Mouse (Mus musculus) cerebellum, adult 11-12 months (tissue): ENCODE results near the gene Exoc3l2.

Source experiments
- DNase-seq: peaks from one replicate; pipeline ENCODE4 v3.0.0; 2022

The Exoc3l2 gene

DNA sequence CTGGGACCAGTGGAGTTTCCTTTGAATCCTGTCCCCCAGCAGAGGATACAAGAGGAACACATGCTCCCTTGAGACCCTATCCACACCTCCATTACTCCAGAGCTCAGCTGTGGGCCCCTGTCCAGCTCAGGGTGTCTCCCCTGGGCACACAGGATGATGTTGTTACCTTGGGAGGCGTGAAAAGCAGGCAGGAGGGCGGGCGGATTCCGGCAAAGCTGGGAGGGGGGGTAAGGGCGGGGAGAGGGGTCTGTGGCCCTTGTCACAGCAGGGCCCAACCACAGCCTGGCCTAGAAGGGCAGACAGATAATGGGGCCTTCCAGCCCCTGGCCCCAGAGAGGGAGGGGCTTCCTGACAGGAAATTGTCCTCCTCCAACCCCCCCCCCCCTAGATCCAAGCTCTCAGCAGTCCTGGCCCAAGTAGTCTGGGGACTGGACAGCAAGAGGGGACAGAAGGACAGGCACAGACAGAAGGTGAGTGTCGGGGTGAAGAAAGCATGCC lies at the start of gene Exoc3l2:
Exoc3l2 (plus strand) TSS at position 448 of the 498 bp plus-strand sequence.
- no peak for DNase-seq

DNA sequence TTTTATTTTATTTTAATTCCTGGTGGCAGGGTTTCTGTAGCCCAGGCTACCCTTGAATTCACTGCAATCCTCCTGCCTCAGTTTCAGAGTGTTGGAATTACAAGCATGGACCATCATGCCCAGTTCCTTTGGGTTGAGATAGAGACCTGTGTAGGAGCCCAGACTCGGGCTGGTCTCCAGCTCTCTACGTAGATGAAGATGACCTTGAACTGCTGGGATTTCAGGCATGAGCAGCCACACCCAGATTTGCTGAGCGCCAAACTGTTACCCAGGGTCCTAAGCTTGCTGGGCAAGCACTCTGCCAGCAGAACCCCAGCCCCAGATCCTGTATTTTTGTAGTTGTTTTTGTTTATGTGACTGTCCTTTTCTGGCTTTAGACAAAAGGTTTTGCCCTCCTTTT lies 49.6 kb upstream of the Exoc3l2 start:
- no peak for DNase-seq

DNA sequence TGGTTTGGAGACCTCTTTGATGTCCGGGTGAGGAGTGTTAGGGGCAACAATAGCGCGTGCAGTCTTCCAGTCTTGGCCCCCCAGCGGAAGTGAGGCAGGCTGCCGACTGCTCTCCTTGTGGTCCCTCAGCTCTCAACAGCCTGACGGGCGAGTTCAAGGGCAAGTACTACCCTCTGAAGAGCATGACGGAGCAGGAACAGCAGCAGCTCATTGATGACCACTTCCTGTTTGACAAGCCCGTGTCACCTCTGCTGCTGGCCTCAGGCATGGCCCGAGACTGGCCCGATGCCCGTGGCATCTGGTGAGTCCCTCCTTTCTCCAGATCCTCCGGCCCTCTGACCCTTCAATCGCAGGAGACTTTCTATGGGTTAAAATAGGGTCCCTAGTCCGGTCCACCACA lies 46.5 kb upstream of the Exoc3l2 start:
- DNase-seq, result no peak

DNA sequence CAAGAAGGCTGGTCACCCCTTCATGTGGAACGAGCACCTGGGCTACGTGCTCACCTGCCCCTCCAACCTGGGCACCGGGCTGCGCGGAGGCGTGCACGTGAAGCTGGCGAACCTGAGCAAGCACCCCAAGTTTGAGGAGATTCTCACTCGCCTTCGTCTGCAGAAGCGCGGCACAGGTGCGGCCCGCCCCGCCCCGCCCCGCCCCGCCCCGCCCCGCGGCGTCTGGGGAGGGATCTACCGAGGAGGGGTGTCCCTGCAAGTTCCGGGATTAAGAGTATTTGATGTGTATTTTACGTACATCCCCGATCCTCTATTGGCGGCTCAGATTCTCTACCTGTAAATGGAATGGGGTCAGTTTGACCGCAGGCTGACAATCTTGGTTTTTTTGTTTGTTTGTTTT lies 43.0 kb upstream of the Exoc3l2 start:
- DNase-seq, result no peak

DNA sequence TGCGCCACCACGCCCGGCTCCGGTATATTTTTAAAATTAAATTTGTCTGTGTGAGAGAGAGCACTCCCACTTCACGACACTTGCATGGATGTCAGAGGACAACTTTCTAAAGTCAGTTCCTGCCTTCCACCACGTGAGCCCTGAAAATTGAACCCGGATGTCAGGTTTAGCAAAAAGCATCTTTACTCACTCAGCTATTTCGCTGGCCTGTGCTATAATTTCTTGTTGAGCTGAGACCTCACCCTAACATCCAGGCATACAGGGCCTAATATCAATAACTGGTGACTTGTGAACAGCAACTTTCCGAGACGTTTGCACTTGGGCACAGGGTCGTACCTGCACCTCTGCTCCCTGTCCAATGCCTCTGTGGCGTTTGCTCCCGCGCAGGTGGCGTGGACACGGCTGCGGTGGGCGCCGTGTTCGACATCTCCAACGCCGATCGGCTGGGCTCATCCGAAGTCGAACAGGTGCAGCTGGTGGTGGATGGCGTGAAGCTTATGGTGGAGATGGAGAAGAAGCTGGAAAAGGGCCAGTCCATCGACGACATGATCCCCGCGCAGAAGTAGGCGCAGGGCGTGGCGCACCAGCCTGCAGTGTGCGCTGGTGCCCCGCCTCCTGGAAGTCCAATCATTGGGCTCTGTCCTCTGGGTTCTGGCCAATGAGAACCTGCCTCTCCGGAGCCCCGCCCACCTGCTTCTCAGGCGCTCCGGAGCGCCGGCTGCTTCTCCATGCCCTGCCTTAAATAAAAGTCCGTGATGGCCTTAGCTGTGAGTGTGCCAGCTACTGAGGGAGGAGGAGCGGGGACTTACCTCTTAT lies 42.1 kb upstream of the Exoc3l2 start:
- DNase-seq, result peak; percentile 87

DNA sequence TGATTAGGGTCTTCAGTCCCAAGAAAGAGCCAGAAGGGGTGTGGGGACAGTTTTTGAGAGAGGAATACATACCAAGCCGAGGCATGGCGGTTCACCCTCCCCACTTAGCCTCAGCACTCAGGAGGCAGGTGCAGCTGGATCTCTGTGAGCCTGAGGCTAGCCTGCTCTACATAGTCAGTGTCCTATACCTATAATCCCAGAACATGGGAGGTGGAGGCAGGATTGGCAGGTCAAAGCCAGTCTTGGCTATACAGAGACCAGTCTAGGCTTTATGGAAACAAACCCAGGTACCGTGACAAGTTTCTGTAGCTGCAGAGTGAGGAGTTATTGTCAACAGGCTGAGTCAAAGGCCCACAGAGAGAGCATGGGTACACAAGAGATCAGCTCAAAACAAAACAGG lies 40.0 kb upstream of the Exoc3l2 start:
- no peak for DNase-seq

DNA sequence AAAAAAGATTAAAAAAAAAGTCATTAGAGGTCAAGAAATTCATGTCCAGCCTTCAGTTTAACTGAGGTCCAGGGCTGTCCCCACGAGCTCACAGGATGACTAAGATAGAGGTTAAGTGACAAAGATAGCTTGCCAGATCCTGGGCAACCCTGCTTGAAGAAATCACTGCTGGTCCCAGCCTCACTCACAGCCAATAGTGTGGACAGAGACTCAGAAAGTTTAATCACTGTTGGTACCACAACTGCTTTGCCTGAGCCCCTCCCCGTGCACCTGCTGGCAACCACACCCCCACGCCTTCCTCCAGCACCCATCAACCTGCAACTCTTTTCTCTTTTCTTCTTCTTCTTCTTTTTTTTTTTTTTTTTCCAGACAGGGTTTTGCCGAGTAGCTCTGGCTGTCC lies 39.1 kb upstream of the Exoc3l2 start:
- DNase-seq, result no peak

DNA sequence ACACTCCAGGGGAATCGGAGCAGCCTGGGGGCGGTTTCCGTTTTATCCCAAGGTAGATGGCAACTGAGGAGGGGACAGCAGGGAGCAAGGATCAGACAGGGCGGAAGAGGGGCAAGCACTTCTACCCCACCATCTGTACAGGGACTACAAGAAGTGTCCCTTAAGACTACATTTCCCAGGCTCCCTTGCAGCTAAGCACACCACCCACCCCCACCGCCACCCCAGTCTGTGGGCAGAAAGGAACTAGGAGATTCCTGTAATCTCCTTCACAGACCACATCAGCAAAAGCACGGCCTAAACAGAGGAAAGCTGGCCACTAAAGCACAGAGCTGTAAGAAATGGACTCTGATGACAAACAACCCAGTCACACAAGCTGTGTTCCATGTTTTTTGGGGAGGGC lies 36.8 kb upstream of the Exoc3l2 start:
- no peak for DNase-seq

DNA sequence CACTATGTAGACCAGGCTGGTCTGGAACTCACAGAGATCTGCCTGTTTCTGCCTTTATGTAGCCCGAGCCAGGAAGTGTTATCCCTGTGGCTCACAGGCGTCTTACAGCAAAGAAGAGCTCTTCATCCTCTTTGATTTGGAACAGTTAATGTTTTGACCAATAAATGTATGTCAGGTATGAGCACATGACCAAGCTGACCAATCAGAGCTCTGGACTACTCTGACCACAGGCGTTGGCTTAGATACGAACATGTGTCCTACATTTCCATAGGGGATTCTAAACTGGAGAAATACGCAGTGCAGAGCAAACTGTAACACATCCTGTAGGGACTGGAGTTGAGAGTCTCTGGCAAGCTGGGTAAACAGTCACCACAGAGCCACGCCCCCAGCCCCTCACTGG lies 36.2 kb upstream of the Exoc3l2 start:
- DNase-seq, result no peak

DNA sequence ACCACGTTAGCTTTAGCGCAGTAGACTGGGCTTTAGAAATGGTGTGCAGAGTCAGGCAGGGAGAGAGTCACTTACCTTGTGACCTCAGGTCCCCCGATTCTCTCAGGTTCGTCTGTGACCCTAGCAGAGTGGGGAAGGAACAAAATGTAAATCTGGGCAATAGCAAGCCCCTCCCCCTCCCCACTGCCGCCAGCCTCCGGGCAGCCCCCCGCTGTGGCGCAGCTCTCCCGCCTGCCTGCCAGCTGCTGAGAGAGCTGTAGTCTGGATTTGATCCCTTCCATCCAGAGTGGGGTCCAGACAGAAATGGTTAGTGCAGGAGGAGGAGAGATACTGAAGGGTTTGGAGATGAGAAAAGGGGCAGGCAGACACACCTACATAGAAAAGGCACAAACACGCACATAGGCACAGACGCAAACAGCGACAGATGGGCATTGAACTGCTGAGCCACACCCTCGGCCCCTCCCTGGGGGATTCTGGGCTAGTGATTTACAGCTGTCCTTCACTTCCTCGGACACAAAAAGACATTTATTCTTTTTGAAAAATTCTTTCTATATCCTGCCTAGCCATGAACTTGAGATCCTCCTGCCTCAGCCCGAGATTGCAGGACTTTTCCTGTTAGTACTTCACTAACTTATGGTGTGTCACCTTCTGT lies 35.0 kb upstream of the Exoc3l2 start:
- DNase-seq, result no peak

DNA sequence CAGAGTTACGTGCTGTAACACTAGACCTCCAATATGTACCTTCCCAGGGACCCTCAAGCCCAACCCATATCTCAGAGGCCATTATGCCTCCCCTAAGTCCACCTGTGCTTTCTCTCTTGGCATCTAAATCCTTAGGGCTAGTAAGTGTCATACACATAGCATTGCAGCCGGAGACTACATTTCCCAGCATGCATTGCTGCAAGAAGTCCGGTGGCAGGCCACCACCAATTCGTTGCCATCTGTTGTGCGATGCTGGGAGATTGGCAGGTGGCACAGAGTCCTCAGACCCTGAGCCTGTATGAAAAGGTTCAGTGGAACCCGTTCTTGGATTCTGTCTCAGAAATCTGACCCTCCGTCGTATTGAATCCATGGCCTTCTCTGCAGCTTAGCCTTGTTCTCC lies 33.4 kb upstream of the Exoc3l2 start:
- DNase-seq, result peak; percentile 55

DNA sequence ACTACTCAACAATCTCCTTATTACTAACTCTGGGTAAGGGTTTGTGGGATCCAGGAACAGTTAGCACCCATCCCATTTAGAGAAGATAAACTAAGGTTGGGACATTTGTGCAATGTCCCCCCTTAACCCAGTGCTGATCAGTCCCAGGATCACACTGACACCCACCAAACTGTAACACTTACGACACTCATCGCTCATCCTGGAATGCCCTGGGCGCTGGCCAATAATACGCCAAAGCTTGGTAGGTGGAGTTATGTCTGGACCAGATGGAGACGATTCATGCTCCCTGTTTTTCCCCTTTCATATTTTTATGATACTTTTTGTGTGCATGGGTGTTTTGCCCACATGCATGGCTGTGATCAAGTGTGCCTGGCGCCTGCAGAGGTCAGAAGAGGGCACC lies 32.7 kb upstream of the Exoc3l2 start:
- DNase-seq, result no peak

DNA sequence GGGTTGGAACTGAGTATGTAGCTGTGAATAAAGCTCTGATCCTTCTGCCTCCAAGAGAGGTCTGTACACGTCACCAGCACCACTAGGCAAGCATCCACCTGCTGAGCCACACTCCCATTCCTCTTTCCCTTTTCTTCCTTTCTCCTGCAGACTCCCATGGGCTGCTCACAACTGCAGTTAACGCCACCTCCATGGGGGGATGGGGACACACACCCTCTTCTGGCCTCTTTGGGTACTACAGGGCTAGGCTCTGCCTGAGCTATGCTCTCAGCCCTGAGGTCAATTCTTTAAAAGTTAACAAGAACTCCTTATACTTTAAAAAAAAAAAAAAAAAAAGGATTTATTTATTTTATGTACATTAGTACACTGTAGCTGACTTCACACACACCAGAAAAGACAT lies 30.7 kb upstream of the Exoc3l2 start:
- no peak for DNase-seq

DNA sequence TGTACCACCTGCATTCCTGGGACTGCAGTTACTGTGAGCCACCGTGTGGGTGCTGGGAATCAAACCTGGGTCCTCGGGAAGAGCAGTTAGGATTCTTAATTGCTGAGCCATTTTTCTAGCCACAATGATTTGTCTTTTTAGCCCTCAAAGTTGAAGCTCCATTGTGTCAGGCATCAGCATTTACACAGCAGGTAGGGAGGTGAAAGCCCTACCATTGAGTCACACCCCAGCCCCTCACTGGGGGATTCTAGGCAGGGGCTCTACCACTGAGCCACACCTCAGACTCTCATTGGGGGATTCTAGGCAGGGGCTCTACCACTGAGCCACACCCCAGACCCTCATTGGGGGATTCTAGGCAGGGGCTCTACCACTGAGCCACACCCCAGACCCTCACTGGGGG lies 26.9 kb upstream of the Exoc3l2 start:
- no peak for DNase-seq

DNA sequence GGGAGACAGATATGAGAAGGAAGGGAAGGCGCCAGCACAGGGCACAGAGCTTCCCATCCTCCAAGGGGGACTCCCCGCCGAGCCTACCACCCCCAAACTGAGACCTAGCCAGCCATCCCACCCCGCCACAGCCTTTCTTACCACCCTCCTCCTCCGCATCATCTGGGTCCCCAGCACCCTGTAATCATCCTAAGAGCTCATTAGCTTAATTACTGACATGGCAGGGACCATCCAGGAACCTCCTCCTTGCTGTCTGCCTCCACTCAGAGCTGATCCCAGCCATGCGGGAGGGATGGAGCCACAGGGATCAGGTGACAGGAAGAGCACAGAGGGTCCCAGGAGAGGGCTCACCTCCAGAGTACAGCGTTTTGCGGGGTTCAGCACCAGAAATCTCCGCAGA lies 26.1 kb upstream of the Exoc3l2 start:
- no peak for DNase-seq

DNA sequence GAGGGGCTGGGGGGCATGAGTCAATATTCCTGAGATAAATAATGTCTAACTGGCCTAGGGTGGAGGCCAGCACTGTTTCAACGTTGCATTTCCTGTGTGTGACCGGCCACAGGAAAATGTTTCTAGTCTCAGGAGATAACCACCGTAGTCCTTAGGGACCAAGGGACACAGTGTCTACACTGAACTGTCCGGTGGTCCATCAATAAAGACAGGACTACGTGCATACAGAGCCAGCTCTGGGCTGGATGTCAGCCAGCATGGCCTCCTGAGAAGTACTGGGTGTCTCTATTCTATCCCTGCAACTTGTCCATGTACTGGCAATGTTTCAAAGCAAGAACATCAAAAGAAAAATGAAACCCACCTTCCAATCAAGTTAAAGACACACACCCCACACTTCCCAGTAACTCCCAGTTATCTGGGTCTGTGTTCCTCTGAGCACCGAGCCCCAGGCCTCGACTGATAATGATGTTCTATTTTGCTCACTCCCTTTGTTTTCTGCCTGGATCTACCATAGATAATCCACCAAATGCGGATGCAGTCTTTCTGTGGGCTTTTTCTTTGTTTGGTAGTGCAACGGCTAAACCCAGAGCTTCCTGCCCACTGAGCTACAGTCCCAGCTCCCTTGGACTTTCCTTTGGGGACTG lies 21.6 kb upstream of the Exoc3l2 start:
- DNase-seq, result no peak

DNA sequence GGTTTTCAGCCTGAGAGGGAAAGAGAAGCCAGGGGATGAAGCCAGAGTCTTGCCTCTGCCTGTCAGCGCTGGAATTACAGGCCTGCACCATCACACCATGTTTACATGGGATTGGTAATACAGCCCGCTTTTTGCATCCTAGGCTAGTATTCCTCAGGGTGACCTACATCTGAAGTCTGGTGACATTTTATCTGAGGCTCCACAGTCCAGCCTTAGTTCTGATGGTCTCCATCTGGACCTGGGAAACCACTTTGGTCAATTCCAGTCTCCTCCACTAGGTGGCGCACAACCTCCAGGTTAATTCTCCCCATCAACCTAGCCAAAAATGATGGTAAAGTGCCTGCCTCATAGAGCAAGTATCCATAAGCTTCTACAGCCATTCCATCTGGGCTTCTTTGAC lies 19.8 kb upstream of the Exoc3l2 start:
- peak; percentile 78 for DNase-seq

DNA sequence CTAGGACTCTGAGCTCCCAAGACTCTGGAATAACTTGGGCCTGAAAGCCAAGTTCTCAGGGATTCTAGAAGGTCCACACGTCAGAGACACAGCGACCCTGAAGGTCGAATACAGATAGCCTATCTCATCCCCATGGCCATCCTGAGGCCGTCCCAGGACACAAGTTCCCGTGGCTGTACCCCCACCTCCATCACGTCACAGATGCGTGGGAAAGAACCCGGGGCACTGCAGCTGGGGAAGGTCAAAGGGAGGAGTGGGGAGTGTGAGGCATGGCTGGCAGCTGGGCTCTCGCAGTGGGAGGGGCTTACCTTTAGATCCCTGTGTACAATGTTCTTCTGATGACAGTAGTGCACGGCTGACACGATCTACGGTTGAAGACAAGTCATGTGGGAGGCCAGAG lies 18.3 kb upstream of the Exoc3l2 start:
- DNase-seq, result no peak

DNA sequence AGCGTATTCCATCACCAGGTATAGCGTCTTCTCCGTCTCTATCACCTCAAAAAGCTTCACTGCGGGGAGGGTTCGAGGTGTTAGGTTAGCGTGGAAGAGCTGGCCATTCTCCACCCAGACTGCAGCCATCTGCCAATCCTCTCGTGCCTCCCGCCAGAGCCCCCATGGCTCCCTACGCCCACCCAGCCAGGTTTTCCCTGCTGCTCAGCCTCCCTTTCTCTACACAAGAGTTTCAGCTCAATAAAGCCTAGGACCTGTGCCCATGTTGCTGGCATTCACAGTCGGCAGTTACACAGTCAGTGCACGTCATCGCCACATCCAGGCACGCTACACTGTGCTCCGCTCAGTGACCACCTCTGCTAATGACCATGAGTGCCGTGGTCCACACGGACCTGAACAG lies 15.4 kb upstream of the Exoc3l2 start:
- DNase-seq, result peak; percentile 69

DNA sequence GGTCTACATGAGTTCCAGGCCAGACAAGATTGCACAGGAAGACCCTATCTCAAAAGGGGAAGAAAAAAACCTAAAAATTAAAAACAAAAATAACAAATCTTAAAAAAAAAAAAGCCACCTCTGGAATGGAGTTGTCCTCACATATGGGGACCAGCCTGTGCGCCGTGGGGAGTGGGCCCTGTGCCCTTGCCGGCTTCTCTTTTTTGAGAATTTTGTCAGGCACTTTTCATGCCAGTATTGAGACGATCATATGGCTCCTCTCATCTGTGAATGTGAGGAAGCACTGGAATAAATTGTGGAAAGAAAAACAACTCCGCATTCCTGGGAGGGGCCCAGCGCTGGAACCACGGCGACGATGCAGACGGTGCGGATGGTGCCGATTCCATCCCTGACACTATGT lies 14.0 kb upstream of the Exoc3l2 start:
- no peak for DNase-seq

DNA sequence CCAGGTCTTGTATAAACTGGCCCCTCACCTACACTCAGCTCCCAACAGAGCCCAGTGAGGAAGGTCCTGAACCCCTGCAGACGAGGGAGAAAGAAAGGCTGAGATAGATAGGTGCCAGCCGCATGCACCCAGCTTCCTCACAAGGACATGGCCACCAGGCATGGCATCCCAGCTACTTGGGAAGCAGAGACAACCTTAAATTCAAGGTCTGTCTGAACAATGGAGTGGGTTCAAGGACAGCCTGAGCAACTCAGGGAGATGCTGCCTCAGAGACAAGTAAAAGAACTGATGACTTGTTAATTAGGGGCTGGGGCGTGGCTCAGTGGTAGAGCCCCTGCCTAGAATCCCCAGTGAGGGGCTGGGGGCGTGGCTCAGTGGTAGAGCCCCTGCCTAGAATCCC lies 7.9 kb upstream of the Exoc3l2 start:
- no peak for DNase-seq

DNA sequence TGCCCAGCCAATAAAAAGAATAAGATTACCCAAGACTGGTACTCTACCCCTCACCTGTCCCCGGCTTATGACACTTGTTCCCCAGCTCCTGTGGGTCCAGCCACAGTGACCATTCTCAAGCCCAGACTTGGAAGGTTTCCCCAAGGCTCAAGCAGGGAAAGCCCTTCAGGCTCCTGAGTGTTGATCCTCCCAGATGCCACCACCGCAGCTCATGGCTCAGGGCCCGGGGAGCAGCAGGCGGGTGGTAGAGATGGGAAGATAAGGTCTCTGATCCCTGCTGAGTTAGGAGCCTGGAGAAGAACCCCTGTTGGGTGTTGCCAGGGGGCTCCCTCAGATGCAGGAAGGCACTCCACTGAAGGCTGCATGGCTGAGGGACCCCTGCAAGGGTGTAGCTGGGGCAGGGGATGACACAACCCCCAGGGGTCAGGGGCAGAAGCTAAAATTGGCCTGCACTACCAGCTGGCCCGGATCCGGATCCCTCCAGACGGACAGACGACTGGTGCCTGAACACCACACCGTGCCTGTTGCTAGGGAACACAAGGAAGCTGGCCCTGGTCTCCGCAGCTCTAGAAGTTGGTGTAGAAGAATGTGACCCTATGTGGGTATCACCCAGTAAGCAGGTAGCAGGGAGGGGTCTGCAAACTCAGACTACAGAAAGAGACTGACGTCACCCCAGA lies 7.2 kb upstream of the Exoc3l2 start:
- DNase-seq, result peak; percentile 49

DNA sequence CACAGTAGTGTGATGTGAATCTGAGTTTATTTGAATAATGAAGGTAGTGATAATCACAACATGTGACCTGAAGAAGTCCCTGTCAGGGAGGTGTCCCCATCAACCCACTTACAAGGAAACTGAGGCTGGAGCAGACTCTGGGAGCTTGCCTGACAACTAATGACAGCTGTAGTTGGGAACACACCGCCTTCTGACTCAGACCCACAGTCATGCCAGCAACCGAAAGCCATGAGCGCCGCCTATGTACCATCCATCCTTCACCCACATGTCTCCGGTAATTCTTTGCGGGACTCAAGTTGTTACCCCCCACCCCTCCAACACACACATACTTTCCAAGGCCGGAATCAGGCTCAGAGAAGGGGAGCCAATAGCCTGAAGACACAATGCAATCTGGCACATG lies 6.5 kb upstream of the Exoc3l2 start:
- DNase-seq, result no peak
